Mouse (Mus musculus): ENCODE results near the gene Serpinb9b. TPM values are rescaled to one million over a fixed set of nuclear protein-coding genes. Genes with fewer than 3 reads are reported as not detected.

The Serpinb9b gene
- polyA plus RNA-seq, 1 experiment from 2014 or later: 0.15 TPM

Other genes starting within 250 kb of the Serpinb9b start
- gene Mylk4, start 243.5 kb upstream of the Serpinb9b start, polyA plus RNA-seq (2014; fragmentation: Nextera tagmentation; extraction: Ambion mirVana): 0.11 TPM in 1 of 2 replicates, not detected in the other
- gene Wrnip1, start 225.4 kb upstream of the Serpinb9b start, polyA plus RNA-seq (2014; fragmentation: Nextera tagmentation; extraction: Ambion mirVana): 22.1 and 22.9 TPM in 2 replicates
- not detected in 2 replicates for gene D930007J09Rik, start 224.6 kb upstream of the Serpinb9b start, polyA plus RNA-seq (2014; fragmentation: Nextera tagmentation; extraction: Ambion mirVana)
- 0.68 and 1.1 TPM in 2 replicates for gene Serpinb1a, start 176.2 kb upstream of the Serpinb9b start, polyA plus RNA-seq (2014; fragmentation: Nextera tagmentation; extraction: Ambion mirVana)
- not detected in 2 replicates for gene Serpinb1c, start 129.2 kb upstream of the Serpinb9b start, polyA plus RNA-seq (2014; fragmentation: Nextera tagmentation; extraction: Ambion mirVana)
- 0.53 and 1.2 TPM in 2 replicates for gene Serpinb6b, start 62.2 kb upstream of the Serpinb9b start, polyA plus RNA-seq (2014; fragmentation: Nextera tagmentation; extraction: Ambion mirVana)
- 0.55 and 0.99 TPM in 2 replicates for gene Serpinb9, start 24.2 kb upstream of the Serpinb9b start, polyA plus RNA-seq (2014; fragmentation: Nextera tagmentation; extraction: Ambion mirVana)
- 0.11 TPM in 1 of 2 replicates, not detected in the other for gene Serpinb1b, start 51.2 kb downstream of the Serpinb9b start, polyA plus RNA-seq (2014; fragmentation: Nextera tagmentation; extraction: Ambion mirVana)
- gene Serpinb9c, start 132.3 kb downstream of the Serpinb9b start, polyA plus RNA-seq (2014; fragmentation: Nextera tagmentation; extraction: Ambion mirVana): not detected in 2 replicates
- not detected in 2 replicates for gene Serpinb9d, start 165.5 kb downstream of the Serpinb9b start, polyA plus RNA-seq (2014; fragmentation: Nextera tagmentation; extraction: Ambion mirVana)
- not detected in 2 replicates for gene Serpinb9e, start 222.2 kb downstream of the Serpinb9b start, polyA plus RNA-seq (2014; fragmentation: Nextera tagmentation; extraction: Ambion mirVana)

All from forebrain, embryonic 11.5 days (tissue).